Comparison of ENCODE assay signal across 8 mouse cellular contexts in the genomic region with DNA sequence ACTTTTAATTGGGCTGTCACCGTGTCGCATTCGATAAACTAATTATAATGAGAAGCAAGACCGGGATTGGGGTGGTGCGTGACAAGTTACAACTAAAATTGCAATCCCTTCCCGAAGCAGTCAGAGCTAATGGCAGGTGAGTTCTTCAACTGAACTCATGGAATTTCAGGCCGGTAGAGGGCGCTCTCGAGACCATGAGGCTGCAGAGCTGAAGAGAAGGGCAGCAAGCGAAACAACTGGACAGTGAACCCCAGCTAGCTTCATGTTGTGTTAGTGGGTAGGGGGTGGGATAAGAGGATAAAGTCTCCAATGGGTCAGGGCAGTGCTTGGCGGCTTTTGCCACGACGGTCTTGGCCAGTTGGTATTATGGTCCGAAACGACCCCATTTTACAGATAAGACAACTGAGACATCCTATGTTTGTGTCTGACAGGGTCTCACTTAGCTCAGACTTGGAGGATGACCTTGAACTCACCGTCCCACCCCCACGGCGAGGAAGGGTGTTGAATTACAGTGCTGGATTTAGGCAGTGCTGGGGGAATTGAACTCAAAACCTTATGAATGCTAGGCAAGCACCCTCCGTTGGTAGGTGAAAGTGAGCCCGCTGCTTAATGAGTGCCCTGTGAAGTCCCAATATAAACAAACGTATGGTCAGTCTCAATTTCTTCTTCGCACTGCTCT. TPM values are rescaled to one million over a fixed set of nuclear protein-coding genes. Genes with fewer than 3 reads are reported as not detected.
DNase-seq lines count a peak whose midpoint lies in the region; ATAC-seq and TF ChIP-seq lines count a peak whose summit lies in the region.

No protein-coding gene starts in this region.

- H3K4me3 ChIP-seq in hindbrain, embryonic 12.5 days: peak overlapping the region; percentile 64
- no peak overlapping the region; the same call in 1 of the 2 replicates for H3K4me3 ChIP-seq in lung, postnatal 0 days (ENCODE audit: low read depth, low read length)

- H3K9ac ChIP-seq in hindbrain, embryonic 12.5 days: peak overlapping the region; percentile 68
- no peak overlapping the region for H3K9ac ChIP-seq in lung, postnatal 0 days (replicated peaks; ENCODE audit: low read depth)

- H3K27ac ChIP-seq in hindbrain, embryonic 12.5 days: peak overlapping the region; percentile 84
- H3K27ac ChIP-seq in lung, postnatal 0 days (ENCODE audit: low read length): no peak overlapping the region

- 0 out of 2 replicates have a peak, but pooled peaks cover 3% of the 10 kb centered on the region for H3K4me1 ChIP-seq in hindbrain, embryonic 12.5 days
- 0 out of 2 replicates have a peak, but pooled peaks cover 5% of the 10 kb centered on the region for H3K4me1 ChIP-seq in lung, postnatal 0 days (ENCODE audit: insufficient read depth, low read depth, low read length)

- DNase-seq in R1 (ENCODE audit: low read depth, low spot score): peak; percentile 86
- DNase-seq in cerebellum, adult 8-10 months: peak; percentile 83
- peak; percentile 67 to 81 for DNase-seq in frontal cortex, postnatal 10 days (ENCODE audit: low spot score in 2 of 2)
- DNase-seq in layer of hippocampus, postnatal 14 days (ENCODE audit: low spot score in 2 of 2): peak; percentile 80 to 83
- DNase-seq in lung, postnatal 0 days (ENCODE audit: low spot score): peak; percentile 43
- DNase-seq in retina, adult 2 months (ENCODE audit: low read depth, low spot score): peak; percentile 38
- DNase-seq in yolk sac, embryonic 10.5 days (ENCODE audit: low spot score): peak; percentile 53

- H3K36me3 ChIP-seq in hindbrain, embryonic 12.5 days: 0 out of 2 replicates have a peak, but pooled peaks cover 6% of the 10 kb centered on the region
- H3K36me3 ChIP-seq in lung, postnatal 0 days (ENCODE audit: insufficient read depth, low read length): no peaks in the 10 kb centered on the region

- peak; percentile 70 for TF ChIP-seq CTCF in lung, postnatal 0 days (IDR thresholded peaks at IDR 0.05)

- 15% methylated on average over 22 of the region's 22 CpGs for WGBS in hindbrain, embryonic 12.5 days
- WGBS in lung, postnatal 0 days: 10% methylated on average over 22 of the region's 22 CpGs

- H3K9me3 ChIP-seq in hindbrain, embryonic 12.5 days (replicated peaks): no peaks in the 10 kb centered on the region
- H3K9me3 ChIP-seq in lung, postnatal 0 days (ENCODE audit: low read length): no peaks in the 10 kb centered on the region

- ATAC-seq in hindbrain, embryonic 12.5 days (ENCODE audit: low FRiP score): peak; percentile 20
- ATAC-seq in lung, postnatal 0 days: no peak

- H3K4me2 ChIP-seq in hindbrain, embryonic 12.5 days (replicated peaks): peak overlapping the region; percentile 61
- peak overlapping the region; percentile 58; the same call in 1 of the 2 replicates for H3K4me2 ChIP-seq in lung, postnatal 0 days (replicated peaks; ENCODE audit: low read depth, low read length)

- no peak for TF ChIP-seq EP300 in lung, postnatal 0 days (IDR thresholded peaks at IDR 0.05)

- H3K27me3 ChIP-seq in hindbrain, embryonic 12.5 days: no peaks in the 10 kb centered on the region
- 0 out of 2 replicates have a peak, but pooled peaks cover 11% of the 10 kb centered on the region for H3K27me3 ChIP-seq in lung, postnatal 0 days (replicated peaks; ENCODE audit: insufficient read depth, low read length)

RNA-seq across cellular contexts. Expression of gene Slc16a14, which starts 1.3 kb away (rescaled TPM):
- 8.3 and 9.0 TPM in 2 replicates for polyA plus RNA-seq in hindbrain, embryonic 12.5 days (2016; fragmentation: Nextera tagmentation; extraction: Ambion mirVana)
- 10 to 100 TPM; 22.0 to 26.0 TPM for total RNA-seq in layer of hippocampus, postnatal 14 days (2021)
- 0.04 TPM in 1 of 2 replicates, not detected in the other for polyA plus RNA-seq in lung, postnatal 0 days (2015; fragmentation: Nextera tagmentation; extraction: Ambion mirVana)
